Mouse (Mus musculus) cerebellum, postnatal 36 days (tissue): ENCODE measurements at regions not wholly inside any gene's neighbourhood (a gene's known extent, or its start where the extent isn't known, plus 50 kb on each side); places are given as distances from the start of the nearest gene placed in this dataset.

Experiments used
- DNase-seq, 2 experiments: peaks; one replicate each; pipeline ENCODE4 v3.0.0; 2021 to 2022; ENCODE audit warnings: mixed read lengths in 2 of 2

DNA sequence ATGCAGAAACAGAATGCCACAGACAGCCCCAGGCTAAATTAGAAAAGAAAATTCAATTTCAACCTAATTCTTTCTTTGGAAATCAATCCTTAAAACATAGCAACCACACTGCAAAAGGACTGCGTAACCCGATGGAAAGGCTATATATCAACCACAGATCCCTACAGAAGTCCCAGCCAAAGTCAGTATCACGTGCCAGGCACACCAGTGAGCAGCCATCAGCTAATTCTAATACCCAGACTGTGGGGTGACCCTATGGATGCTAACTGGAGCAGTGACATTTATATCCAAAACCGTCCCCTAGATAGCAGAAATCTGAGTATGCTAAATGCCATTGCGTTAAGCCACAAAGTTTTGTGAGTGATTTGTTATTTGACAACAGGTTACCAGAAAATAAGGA lies 286.5 kb upstream of the N6amt1 start:
- no peak for DNase-seq

DNA sequence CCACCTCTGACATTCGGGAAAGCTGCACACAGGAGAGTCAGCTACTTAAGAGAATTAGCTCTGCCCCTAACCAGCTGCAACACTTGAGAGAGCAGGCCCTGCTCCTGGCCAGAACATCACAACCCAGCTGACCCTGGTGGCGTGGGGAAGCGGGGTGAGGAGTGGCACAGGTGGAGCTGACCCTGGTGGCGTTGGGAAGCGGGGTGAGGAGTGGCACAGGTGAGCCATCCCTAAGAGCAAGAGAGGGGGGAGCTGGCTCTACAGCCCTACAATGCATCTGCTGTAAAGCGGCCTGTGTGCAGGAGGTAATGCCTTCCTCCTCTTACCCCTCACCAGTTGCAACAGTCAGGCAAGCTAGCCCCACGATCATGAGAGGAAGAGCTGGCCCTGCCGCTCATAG lies 293.5 kb upstream of the N6amt1 start:
- no peak for DNase-seq

DNA sequence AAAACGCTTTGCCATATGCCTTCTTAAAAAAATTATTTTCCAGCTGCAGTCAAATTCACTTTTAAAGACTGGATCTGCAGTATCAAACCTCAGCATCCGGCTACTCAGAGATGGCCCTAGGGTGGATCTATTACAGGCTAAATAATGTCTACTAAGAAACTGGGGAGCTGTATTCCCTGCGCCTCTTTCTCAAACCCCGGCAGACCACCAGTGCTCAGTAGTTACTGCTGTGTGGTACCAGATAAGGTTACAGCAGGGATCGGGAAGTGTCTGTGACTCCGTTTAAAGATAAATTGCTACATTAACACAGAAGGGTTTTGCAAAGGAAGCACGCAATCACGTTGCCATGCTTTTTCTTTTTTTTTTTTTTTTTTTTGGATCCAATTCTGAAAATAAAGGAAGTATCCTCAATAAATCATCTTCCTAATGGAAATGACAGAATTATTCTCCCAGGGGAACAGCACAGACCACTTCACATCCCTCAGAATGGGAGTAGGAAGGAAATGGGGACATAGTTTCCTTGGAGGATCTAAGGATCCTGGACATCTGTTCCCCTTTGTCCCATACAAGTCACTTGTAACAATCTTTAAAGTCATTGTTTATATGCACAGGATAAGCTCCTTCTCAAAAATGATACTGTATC lies 304.1 kb upstream of the N6amt1 start:
- DNase-seq = no peak

DNA sequence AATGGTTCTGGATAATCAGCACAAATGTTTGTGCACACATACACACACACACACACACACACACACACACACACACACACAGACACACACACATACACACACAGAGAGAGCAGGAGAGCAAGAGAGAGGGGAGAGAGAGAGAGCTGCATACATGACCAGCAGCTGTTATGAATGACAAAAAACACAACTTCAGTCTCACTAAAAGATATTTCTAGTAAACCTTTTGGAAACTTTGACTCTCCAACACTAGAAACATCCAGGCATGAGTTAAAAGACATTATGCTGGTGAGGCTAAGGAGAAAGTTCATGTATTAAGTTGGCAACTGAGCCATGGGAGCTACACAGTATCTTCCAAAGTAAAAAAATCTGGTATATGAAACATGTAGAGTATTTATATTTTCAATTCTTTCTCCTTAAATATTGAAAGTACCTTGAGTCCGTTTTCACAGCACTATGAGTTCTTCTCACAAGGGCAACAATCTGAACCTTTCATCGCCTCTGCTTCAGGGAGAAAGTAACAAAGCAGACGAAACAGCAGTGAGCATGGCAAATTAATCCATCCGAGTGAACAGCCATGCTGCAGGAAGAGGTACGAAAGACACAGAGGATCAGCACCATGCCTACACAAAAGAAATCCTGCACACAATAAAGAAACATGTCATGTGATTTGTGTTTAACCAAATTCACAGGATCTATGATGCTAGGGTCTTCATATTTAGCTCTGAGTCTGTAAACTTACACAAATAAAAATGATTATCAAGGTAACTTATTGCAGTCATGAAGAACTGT lies 309.0 kb upstream of the N6amt1 start:
- no peak for DNase-seq

DNA sequence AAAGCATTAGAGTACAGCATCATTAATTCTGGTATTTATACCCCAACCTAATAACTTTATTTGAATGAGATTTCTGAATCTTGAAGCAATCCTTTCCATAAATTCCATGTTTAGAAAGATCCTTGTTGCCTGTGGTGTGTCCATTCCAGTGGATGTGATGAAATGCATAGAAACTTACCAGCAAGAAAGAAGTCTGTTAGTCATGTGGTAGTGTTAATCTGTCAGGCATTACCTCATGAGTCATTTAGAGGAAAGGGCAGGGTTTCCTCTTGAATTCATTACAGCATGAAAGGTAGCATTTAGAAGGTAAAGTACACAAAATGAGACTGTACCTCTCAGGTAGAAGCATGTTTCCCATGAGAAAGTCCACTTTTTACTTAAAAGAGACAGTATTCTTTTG lies 310.3 kb upstream of the N6amt1 start:
- DNase-seq = no peak

DNA sequence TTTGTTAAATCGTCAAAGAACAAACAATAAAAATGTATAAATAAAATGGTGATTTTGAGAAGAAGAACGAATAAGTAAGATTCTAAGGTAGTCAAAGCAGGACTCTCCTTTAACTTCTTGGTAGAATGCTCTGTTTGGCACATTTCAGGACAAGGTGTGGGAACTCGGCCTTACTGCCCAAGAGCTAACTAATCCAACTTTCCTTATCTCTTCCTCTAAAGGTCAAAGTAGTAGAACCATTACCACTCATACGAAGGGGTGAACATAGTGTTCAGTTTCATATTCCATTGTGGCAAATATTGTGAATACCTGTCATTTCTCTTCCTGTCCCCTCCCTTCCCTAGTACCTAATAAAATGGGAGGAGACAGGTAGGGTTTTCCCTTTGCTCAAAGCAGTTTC lies 313.6 kb upstream of the N6amt1 start:
- no peak for DNase-seq

DNA sequence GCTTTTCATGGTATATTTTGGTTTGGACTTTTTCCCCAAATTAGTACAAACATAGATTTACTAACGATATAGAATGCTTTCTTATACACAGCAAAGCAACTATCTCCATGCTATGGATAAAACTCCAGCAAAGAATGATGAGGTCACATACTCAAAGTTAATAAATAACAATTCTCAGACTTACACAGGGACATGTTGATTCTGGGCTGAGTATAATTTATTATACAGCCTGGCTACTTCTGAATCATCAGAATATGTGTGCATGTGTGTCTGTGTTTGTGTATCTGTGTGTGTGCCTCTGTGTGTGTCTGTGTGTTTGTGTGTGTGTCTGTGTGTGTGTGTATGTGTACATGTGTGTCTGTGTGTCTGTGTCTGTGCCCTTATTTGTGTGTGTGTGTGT lies 314.1 kb upstream of the N6amt1 start:
- no peak for DNase-seq

DNA sequence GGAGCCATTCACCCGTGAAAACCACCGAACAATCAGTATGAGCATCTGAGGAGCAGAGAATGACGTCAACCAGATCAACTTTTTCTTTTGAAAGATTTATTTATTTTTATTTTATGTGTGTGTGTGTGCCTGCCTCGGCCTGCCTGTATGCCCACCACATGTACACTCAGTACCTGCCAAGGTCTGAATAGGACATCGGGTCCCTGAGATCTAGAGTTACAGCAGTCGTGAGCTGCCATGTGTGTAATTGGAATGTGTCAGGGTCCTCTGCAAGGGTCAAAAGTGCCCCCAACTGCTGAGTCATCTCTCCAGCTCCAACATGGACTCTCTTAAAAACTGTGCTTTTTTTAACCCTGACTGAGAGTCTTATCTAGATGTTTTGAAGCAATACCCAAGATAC lies 316.9 kb upstream of the N6amt1 start:
- no peak for DNase-seq

DNA sequence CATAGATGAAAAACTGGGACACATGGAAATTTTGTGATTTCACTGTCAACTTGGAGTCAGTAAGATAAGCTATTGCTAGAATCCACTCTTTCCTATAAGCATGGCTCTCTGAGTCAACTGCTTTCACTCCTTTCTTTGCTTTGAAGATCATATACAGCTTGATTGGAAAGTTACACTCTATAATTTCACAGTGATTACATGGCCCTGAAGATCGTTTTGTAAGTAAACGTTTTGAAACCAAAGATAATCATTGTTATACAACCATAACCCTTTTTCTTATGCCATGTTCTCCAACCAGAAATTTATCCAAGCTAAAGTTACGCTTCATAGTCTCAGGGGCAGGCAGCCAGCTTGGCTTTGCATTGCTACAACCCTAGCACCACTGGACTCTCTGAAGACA lies 322.1 kb upstream of the N6amt1 start:
- DNase-seq = no peak

DNA sequence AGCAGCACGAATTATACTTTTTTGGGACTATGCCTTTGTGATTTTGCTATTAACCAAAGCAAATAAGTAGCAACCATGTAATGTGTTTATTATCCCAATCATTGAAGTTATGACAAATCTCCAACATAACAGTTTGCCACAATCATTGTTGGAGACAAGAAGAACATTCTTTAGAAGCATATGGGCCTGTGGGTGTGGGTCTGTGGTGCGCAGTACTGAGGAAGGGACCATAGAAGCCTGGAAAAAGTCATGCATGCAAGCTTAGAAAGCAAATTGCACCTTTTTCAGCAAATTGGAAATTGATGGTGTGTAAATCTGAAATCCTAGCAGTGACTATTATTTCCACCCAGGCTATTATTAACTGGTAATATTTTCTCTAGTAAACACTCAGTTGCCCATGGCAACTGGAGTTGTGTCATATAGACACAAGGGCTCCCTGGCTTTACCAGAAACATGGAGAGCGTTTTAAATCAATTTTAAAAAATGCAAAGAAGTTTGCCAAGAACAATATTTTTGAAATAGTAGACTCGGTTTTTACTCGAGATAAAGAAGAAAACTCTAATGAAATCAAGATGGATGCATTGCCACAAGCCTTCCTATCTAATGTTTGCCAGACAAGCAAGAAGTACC lies 325.4 kb upstream of the N6amt1 start:
- DNase-seq = no peak

DNA sequence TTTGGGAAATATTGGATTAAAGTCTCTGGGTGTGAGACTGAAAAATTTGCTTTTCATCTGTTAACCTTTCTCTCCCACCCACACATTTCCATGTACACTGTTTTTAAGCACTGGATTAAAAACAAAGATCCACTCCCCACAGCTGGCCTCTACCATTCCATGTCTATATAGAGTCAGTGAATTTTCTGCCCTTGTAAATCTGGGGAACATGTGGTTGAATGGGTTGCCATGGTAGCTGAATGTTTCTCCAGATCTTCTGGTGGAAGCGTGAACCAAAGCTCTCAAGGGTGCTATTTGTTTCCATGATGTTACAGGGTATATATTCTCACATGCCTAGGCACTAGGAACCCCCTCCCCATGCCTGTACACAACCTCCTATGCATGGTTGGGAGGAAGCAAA lies 326.4 kb upstream of the N6amt1 start:
- no peak for DNase-seq

DNA sequence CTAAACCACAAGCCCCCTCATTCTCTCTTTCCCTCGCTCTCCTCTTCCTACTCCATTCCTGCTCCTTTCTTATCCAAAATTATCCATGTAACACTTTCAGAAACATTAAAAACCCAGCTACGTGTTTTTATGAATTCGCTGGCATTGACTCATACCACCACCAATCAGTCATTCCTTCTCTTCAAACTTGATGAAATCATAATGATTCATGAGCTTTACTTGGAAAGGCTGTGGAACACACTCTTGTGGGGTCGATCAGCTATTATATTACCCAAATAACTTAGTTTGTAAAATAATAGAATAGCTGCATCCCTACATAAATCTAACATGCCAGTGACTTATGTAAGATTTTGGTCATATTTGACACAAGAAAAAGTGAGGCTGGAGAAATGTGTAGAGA lies 331.9 kb upstream of the N6amt1 start:
- DNase-seq = no peak

DNA sequence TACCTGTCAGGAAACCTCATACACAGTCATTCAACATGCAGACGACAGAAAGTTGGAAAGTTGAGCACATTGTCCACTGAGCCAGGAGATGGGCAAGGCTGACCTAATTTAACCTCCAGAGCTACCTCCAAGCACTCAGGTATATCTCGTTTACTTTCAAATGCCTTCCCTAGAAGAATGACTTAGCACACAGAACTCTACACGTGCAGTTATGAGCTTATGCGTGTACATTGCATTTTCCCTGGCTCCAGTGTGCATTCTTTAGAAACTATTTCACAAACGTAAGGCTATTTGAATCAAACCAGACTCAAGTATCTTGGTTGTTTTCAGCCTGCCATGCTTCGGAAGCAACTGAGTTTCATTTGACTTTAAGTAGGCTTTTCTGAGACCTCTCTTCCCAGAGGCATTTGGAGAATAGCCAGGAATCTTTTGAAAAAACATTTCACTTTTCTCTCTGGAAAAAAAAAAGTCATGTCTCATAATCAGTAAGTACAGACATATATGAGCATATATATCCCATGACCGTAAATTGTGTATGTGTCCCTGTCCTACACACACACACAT lies 336.8 kb upstream of the N6amt1 start:
- DNase-seq = no peak

DNA sequence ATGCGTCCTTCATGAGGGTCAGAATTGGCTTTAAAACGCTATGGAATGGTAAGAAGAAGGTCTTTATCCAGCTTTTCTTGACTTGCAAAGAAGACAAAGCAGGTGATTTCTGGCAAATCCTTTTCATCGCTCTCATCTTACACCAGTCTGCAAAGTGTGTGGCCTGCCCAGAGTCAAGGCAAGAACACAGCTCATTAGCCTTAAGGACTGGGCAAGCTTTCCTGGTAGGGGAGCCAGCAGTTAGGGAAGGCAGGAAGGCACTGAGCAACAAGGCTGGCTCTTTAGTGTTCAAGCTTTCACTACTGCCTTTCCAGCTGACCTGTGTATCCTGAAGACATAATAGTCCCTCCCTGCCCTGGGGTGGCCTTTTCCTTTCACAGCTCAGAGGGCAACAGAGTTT lies 352.4 kb upstream of the N6amt1 start:
- DNase-seq = no peak

DNA sequence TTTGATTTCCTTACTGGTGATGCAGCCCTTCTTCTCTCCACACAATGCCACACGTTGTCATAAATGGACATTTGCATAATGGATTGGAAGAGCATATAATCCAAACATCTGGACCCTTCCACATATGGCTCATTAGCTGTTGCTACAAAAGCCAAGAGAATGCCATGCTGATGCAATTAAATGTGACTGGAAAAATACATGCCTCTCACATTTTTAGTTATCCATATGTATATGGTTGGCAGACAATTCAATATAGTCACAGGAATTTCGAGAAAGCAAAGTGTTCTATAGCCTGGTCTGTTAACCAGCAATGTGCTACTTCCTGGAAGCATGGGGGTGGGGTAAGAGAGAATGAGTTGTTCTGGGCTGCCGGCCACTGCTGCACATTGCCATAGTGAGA lies 352.9 kb upstream of the N6amt1 start:
- DNase-seq = no peak

DNA sequence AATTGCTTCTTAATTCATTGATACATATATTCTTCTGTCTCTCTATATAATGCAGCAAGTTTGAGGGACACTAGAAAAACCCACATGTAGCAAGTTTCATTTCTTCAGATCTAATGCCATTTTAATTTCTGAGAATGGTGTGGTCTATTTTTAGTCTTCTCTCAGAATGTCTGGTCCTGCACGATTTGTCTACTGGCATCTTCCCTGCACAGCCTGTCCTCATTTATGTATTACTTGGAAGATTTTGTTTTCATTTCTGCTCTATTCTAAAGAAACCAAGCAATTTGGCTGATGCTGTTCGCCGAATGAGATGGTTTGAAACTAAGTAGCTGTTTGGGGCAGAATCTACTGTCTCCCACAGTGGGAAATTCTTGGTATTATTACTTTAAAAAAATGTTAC lies 382.3 kb upstream of the N6amt1 start:
- DNase-seq = no peak

DNA sequence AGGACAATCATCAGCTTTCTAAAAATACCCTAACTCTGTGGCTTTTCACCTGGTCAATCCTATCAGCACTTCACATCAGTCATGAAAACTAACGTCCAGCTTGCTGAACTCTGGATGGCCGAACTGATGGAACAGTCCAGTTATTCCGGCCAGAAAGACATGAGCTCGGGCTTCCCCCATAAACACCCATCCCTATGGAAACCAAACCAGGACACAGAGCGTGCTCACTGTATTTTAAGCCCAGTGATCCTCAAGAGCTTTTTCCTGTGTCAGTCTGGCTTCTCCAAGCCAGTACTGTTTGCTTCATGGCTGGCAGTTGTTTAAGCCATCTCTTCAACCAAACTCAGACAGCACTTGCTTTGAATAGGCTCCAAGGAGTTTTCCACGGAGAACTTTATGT lies 404.3 kb upstream of the N6amt1 start:
- no peak for DNase-seq

DNA sequence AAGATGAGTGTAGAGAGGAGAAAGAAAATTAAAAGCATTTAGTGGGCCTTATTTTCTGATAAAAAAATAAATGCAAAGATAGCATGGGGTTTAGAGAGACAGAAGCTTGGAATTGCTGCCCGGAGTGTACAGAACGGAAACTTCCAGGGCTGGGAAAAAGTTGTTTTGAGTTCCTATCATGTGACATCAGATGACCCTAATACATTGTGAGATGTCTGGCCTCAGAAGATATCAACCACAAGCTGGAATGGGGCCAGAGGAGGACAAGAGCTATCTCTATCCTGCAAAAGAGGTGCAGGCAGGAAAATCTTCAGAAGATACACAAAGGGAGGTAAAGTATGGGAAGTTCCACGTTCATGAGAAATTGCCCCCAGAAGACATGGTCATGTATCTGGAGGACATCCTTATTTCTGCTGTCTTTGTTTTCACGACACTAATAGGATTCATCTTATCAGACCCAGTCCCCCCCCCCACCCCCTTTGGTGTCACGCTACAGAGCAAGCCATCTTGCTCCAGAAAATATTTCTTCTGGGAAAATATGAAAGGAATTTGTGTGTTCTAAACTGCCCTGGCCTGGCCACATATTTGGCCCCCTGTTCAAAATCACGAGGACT lies 408.3 kb upstream of the N6amt1 start:
- DNase-seq = no peak

DNA sequence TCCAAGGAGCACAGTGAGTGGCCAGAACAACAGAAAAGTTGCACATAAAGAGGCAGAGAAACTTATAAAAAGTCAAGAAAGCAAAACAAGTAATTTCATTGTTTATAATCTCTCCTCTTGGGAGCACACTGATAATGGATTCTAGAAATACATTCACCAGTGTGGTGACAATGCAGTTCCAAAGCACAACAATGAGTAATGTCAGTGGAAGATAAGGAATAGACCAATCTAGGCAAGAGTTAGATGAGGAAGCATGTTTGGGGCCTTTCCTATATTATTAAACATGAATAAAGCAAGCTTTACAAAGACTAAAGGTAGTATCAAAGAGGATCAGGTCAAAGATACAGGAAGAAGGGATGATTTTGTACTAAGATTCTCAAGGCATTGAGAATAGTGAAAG lies 408.9 kb upstream of the N6amt1 start:
- no peak for DNase-seq

DNA sequence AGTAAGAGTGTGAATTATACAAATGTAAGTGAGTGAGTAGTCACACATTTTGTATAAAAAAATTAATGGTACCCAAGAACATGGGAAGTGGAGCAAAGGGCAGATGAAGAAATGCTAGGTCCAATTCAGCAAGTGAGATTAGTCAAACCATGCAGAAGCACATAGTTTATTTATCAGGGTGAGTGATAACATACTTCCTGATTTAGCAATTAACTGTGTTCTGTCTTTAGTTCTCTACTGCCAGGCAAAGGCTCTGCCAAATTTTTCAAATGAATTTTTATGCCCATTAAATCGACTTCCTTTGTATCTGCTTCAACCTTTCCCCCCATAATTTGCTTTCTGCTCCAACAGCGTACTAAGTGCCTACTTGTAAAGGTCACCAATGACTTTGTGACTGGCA lies 419.0 kb upstream of the N6amt1 start:
- DNase-seq = no peak

DNA sequence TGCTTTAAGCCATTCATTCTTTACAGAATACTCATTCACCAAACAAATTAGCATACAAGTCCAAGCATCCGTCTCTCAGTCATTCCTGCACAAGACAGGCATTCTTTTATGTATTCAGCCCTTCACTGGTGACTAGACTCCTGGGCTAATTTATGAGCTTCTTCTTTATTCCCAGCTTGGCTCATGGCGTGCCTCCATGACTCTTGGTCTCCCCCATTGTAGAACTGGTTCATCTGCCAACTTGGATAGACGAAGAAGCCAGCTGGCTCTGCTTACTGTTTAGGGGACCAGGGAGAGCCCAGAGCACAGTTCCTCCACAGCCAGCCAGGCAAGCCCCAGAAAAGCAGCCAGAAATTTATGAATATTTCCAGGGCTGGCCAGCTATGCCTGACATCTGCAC lies 421.2 kb upstream of the N6amt1 start:
- peak; percentile 33 to 45 for DNase-seq

DNA sequence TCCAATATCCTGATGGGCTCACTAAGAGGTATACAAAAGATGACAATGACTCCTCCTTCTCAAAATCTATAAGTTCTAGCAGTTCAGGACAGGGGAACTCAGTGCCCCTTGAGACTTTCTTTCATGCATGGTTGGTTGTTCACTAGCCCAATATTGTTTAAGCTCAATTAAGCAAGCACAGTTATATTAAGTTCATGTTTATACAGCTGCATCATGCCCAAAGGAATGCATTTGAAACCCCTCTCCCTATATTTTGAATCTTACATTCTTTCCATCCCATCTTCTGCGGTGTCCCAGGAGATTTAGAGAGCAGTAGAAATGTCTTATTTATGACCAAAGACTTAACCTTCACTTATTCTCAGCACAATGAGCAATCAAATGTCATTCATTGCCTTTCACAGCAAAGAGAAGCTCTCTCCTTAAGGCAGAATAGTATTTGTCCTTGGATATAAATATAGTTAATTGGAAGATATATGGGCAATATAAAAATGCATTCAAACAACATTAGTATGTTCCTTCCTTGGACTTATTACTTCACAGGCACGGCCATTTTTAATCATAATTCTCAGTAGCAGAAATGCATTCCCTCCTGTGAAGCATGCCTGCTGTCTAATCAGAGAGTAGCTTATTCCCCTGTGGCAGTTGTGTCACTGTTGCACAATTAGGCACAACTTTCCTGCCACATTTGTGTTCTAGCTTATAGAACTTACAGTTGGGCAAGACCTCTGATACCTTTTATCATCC lies 455.8 kb upstream of the N6amt1 start:
- DNase-seq = no peak

DNA sequence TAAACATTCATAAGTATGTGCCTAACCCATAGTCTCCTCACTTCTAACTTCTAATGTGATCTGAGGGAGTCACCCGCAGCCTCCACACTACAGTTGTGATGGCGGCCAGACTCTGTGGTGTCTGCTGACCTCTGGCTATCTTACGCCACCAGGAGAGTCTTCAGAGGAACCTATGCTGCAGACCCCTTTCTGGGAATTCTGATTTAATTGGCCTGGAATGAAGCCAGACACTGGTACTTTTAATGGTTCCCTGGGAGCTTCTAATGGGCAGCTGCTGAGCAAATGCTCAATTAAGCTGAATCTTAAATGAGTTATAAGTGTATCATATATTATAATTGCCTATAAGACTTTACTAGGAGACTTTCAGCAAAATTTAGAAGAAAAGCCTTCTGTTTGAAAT lies 459.0 kb upstream of the N6amt1 start:
- DNase-seq = no peak
